Mouse (Mus musculus): ENCODE data around the gene Mia. TPM values are rescaled to one million over a fixed set of nuclear protein-coding genes. Genes with fewer than 3 reads are reported as not detected.

Gene Mia
- polyA plus RNA-seq, 1 experiment from 2014 or later, result 9.7 TPM

DNA sequence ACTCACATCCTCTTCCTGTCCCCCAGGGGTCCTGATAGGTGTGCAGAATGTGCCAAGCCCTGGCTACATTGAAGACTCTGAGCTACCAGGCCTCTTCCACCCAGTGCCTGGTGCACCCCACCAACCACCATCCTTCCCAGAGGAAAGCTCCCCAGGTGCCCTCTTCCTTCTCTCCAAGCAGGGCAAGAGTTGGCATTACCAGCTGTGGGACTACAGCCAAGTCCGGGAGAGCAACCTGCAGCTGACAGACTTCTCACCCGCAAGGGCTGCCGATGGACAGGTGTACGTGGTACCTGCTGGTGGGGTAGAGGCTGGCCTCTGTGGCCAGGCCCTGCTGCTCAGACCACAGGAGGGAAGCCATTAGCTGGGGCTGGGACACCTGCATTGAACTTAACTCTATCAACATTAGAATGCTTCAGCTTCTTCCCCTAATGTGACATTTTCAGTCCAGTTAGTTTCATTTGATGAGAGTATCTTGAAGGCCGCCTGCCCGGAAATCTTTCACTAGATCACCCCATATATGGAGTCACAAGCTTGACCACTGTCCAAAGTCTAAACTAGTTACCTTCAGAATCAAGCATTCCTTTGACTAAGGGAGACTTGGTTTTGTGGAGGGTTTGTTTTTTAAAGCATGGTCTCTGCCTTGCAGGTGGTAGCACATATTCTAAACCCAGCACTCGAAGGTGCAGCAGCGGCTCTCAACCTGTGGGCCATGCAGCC is 22.9 kb upstream of the Mia start:
- ATAC-seq (ENCODE audit: low read depth), result no peak
- Histone ChIP-seq H3K4me2 (no peak overlapping the region), H3K4me1 (replicated peaks) (no peaks in the 10 kb centered on the region), H3K9ac (no peak overlapping the region), H3K36me3 (peaks cover 74% of the 10 kb centered on the region), H3K4me3 (no peak overlapping the region), H3K27ac (replicated peaks) (no peak overlapping the region), H3K27me3 (no peaks in the 10 kb centered on the region), H3K9me3 (no peaks in the 10 kb centered on the region)
- WGBS, result 97% methylated on average over 8 of the region's 8 CpGs

- no peak overlapping the region for H3K4me2 ChIP-seq
- ATAC-seq (ENCODE audit: low read depth), result no peak
- WGBS, result 88% methylated on average over 8 of the region's 8 CpGs
- H3K27me3 ChIP-seq, result no peaks in the 10 kb centered on the region
- H3K27ac ChIP-seq (replicated peaks), result no peak overlapping the region
- H3K4me3 ChIP-seq, result no peak overlapping the region
- H3K9me3 ChIP-seq, result no peaks in the 10 kb centered on the region
- peaks cover 31% of the 10 kb centered on the region for H3K36me3 ChIP-seq
- no peak overlapping the region for H3K9ac ChIP-seq
- H3K4me1 ChIP-seq (replicated peaks), result peaks cover 15% of the 10 kb centered on the region
These were observed 17.8 kb upstream of the Mia start for GRCm38 (mm10) chr7:27198779-27199178.

GRCm38 (mm10) chr7:27198355-27198754 is 17.4 kb upstream of the Mia start:
- no peaks in the 10 kb centered on the region for H3K27me3 ChIP-seq
- H3K4me3 ChIP-seq, result no peak overlapping the region
- no peak overlapping the region for H3K9ac ChIP-seq
- ATAC-seq (ENCODE audit: low read depth), result no peak
- H3K27ac ChIP-seq (replicated peaks), result no peak overlapping the region
- peaks cover 31% of the 10 kb centered on the region for H3K36me3 ChIP-seq
- H3K4me2 ChIP-seq, result no peak overlapping the region
- H3K9me3 ChIP-seq, result no peaks in the 10 kb centered on the region
- H3K4me1 ChIP-seq (replicated peaks), result peaks cover 19% of the 10 kb centered on the region

GRCm38 (mm10) chr7:27197634-27198033 is 16.7 kb upstream of the Mia start:
- peaks cover 24% of the 10 kb centered on the region for H3K4me1 ChIP-seq (replicated peaks)
- no peak overlapping the region for H3K4me2 ChIP-seq
- H3K27ac ChIP-seq (replicated peaks), result no peak overlapping the region
- 95% methylated on average over 8 of the region's 8 CpGs for WGBS
- H3K4me3 ChIP-seq, result no peak overlapping the region
- H3K27me3 ChIP-seq, result no peaks in the 10 kb centered on the region
- H3K36me3 ChIP-seq, result peaks cover 31% of the 10 kb centered on the region
- no peak overlapping the region for H3K9ac ChIP-seq
- no peaks in the 10 kb centered on the region for H3K9me3 ChIP-seq
- ATAC-seq (ENCODE audit: low read depth), result no peak

DNA sequence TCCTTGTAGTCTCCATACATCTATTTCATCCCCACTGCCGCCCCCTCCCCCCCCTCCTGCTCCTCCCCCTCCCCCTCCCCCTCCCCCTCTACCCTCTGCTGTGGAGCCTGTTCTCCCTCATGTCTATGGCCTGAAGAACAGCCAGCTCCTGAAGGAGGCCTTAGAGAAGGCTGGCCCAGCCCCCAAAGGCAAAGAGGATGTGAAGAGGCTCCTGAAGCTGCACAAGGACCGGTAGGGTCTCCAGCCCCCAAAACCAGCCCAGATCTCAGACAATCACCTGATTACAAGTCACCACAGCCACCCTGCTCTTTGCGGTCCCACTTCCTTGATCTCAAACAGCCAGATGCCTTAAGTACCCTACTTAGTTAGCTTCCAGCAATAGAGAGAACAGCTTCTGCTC is 16.2 kb upstream of the Mia start:
- no peak overlapping the region for H3K4me3 ChIP-seq
- no peak overlapping the region for H3K27ac ChIP-seq (replicated peaks)
- no peak overlapping the region for H3K9ac ChIP-seq
- no peak overlapping the region for H3K4me2 ChIP-seq
- 83% methylated on average over 3 of the region's 3 CpGs for WGBS
- H3K9me3 ChIP-seq, result no peaks in the 10 kb centered on the region
- no peak for ATAC-seq (ENCODE audit: low read depth)
- peaks cover 24% of the 10 kb centered on the region for H3K4me1 ChIP-seq (replicated peaks)
- H3K36me3 ChIP-seq, result peaks cover 31% of the 10 kb centered on the region
- no peaks in the 10 kb centered on the region for H3K27me3 ChIP-seq

DNA sequence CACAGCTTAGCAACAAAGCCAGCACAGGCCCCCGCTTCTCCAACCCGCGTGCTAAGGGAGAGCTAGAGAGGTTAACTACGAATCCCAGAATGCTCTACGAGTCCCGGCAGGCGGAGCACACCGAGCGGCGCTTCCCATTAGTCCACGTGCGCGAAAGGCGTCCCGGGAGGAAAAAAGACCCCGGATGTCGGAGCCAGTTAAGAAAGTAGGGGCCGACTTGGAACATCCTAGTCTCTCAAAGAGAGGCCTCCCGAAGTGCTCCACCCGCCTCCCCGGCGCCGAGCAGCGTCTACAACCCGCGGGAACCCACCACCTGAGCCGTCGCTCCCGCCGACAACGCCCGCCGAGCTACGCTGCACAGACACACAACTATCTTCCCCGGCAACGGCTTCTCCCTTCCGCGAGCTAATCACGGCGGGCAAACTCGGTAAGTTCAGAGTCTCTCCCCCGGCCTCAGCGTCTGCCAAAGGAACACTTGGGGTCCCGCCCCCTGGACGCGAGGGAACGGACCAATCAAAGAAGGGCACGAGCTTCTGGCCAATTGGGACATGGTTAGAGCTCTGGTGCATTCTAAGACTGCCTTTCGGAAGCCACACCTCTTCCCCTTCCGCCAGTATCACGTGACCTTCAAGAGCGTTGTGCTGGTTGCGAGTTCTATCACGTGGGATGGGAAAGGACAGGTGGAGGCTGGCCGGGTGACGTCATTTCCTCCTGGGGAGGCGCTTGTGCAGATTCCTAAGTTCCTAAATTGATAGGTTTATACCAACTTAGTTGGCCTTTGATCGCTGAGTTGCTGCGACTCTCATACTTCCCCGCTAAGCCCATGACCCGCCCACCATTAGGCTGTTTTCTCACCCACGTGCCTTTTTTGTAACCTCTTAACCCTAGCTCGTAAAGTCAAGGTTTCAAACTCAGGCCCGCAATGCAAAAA is 15.0 kb upstream of the Mia start, which contains the start of the genes BC024978 and Snrpa:
TSS of gene BC024978 (plus strand) at position 101 of the 931 bp plus-strand sequence.
TSS of gene Snrpa (minus strand) at position 591 of the 931 bp plus-strand sequence.
- H3K4me3 ChIP-seq, result peak within 1 kb of the TSS; percentile 87
- H3K27me3 ChIP-seq, result no peaks in the 10 kb centered on the region
- ATAC-seq (ENCODE audit: low read depth), result peak; percentile 99
- H3K9ac ChIP-seq, result peak within 1 kb of the TSS; percentile 82
- peak within 1 kb of the TSS; percentile 86 for H3K4me2 ChIP-seq
- H3K36me3 ChIP-seq, result peaks cover 34% of the 10 kb centered on the region
- H3K27ac ChIP-seq (replicated peaks), result peak within 1 kb of the TSS; percentile 96
- no peaks in the 10 kb centered on the region for H3K9me3 ChIP-seq
- H3K4me1 ChIP-seq (replicated peaks), result peaks cover 24% of the 10 kb centered on the region
- under 1% methylated on average over 64 of the region's 64 CpGs for WGBS

DNA sequence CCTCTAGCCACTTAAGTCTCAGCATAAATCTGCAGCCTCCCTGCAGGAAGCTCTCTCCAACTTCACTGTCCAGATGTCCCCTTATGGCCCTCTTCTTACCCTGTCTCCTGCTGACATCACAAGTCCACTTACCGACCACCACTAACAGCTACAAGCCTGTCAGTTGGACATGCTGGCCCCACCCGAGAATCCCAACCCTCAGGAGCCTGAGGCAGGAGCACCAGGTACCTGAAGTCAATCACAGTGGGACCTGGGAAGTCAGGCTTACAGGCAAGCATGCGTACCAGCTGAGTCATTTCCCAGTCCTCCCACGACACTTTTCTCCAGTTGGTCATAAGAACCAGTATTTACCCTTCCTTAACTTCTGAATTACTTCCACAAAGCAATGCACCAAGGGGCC is 12.8 kb upstream of the Mia start:
- 88% methylated on average over 4 of the region's 4 CpGs for WGBS
- H3K36me3 ChIP-seq, result peaks cover 54% of the 10 kb centered on the region
- H3K4me2 ChIP-seq, result peak overlapping the region; percentile 86
- no peaks in the 10 kb centered on the region for H3K27me3 ChIP-seq
- peak overlapping the region; percentile 51 for H3K9ac ChIP-seq
- no peaks in the 10 kb centered on the region for H3K9me3 ChIP-seq
- H3K4me3 ChIP-seq, result peak overlapping the region; percentile 87; the same call in 1 of the 2 replicates
- peaks cover 24% of the 10 kb centered on the region for H3K4me1 ChIP-seq (replicated peaks)
- H3K27ac ChIP-seq (replicated peaks), result no peak overlapping the region
- no peak for ATAC-seq (ENCODE audit: low read depth)

DNA sequence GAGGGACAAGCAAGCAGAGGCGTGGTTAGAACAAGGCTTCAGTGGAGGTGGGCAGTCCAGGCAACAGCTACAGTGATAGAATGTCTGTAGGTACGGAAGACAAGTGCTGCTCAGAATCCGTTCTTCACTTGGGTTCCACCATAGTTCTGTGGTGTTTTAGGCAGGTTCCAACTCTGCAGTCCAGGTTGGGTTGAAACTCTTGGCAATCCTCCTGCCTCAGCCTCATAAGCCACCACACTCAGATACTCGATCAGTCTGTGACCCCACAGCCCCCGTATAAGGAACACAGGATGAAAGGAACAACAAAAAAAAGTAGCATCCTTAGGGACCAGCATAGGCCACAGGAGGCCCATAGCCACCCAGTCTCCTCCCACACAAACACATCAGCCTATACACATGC is 11.5 kb upstream of the Mia start:
- Histone ChIP-seq H3K4me3 (no peak overlapping the region), H3K4me1 (replicated peaks) (peaks cover 24% of the 10 kb centered on the region), H3K9me3 (no peaks in the 10 kb centered on the region), H3K4me2 (no peak overlapping the region), H3K27ac (replicated peaks) (no peak overlapping the region), H3K27me3 (no peaks in the 10 kb centered on the region), H3K36me3 (peaks cover 67% of the 10 kb centered on the region), H3K9ac (no peak overlapping the region)
- no peak for ATAC-seq (ENCODE audit: low read depth)
- WGBS, result 96% methylated on average over 5 of the region's 5 CpGs

- H3K9ac ChIP-seq, result no peak overlapping the region
- no peaks in the 10 kb centered on the region for H3K27me3 ChIP-seq
- no peak overlapping the region for H3K27ac ChIP-seq (replicated peaks)
These were observed 8.4 kb upstream of the Mia start for GRCm38 (mm10) chr7:27189271-27189931.

DNA sequence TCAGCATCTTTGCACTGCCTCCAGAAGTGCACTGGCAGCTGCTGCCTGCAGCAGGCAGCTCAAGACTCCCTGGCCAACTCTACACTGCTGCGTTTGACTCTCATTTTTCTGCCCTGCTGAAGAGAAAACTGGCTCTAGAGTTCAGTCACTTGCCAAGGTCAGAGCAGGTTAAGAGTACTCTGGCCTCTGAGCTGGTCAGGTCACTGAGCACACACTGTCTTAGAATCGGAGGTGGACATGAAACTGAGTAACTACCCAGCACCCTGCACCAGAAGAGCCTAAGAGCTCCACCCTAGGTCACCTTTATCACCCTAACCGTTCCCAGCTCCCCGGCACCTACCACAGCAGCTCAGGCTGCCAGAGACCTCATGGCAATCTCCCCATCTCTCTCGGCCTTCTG is 5.0 kb upstream of the Mia start:
- Histone ChIP-seq H3K27ac (replicated peaks) (no peak overlapping the region), H3K4me2 (no peak overlapping the region), H3K36me3 (peaks cover 81% of the 10 kb centered on the region), H3K9ac (no peak overlapping the region), H3K4me1 (replicated peaks) (no peaks in the 10 kb centered on the region; the same call in 1 of the 2 replicates), H3K4me3 (no peak overlapping the region), H3K9me3 (no peaks in the 10 kb centered on the region), H3K27me3 (no peaks in the 10 kb centered on the region)
- WGBS, result 93% methylated on average over 5 of the region's 5 CpGs
- no peak for ATAC-seq (ENCODE audit: low read depth)

More at GRCm38 (mm10) chr7:27189271-27189931, 8.4 kb upstream of the Mia start:
- no peaks in the 10 kb centered on the region for H3K9me3 ChIP-seq
- H3K36me3 ChIP-seq, result peaks cover 97% of the 10 kb centered on the region
- 0 out of 2 replicates have a peak, but pooled peaks have one; percentile 12 for ATAC-seq (ENCODE audit: low read depth)
- H3K4me2 ChIP-seq, result no peak overlapping the region
- H3K4me3 ChIP-seq, result no peak overlapping the region
- H3K4me1 ChIP-seq (replicated peaks), result peaks cover 15% of the 10 kb centered on the region
- 89% methylated on average over 10 of the region's 10 CpGs for WGBS

DNA sequence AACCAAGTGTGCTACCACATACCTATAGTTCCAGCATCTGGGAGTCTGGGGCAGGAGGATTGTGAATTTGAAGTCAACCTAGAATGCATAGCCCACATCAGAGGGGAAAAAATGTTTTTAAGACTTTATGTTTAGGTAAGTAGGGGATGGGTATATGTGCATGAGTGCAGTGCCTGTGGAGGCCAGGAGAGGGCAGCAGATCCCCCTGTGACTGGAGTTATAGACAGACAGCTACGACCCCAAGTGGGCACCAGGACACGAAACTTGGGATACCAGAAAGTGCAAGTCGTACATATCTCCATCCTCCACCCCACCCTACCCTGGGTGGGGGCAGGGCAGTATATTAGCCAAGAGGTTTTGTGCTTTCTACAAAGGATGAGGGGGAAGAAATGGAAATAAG is 4.0 kb upstream of the Mia start:
- 70% methylated on average over 3 of the region's 3 CpGs for WGBS
- Histone ChIP-seq H3K4me2 (no peak overlapping the region), H3K36me3 (peaks cover 71% of the 10 kb centered on the region), H3K9me3 (no peaks in the 10 kb centered on the region), H3K27me3 (no peaks in the 10 kb centered on the region), H3K4me1 (replicated peaks) (peaks cover 8% of the 10 kb centered on the region), H3K27ac (replicated peaks) (no peak overlapping the region), H3K9ac (no peak overlapping the region), H3K4me3 (no peak overlapping the region)
- no peak for ATAC-seq (ENCODE audit: low read depth)

DNA sequence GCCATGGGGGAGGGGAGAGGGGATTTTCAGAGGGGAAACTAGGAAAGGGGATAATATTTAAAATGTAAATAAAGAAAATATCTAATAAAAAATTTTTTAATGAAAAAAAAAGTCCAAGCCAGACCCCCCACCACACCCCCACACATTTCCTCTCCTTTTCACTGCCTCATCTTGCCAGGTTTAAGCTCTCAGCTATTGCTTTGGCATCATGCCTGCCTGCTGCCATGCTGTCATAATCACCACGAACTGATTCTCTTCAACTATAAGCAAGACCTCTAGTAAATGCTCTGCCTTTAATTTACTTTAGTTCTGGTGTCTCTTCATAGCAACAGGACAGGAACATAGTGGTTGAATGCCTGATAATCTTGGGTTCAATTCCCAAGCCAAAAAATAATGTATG is 1.5 kb upstream of the Mia start:
- Histone ChIP-seq H3K36me3 (peaks cover 46% of the 10 kb centered on the region), H3K4me1 (replicated peaks) (peaks cover 25% of the 10 kb centered on the region), H3K4me3 (no peak overlapping the region), H3K4me2 (no peak overlapping the region), H3K27me3 (no peaks in the 10 kb centered on the region), H3K9me3 (no peaks in the 10 kb centered on the region), H3K9ac (no peak overlapping the region), H3K27ac (replicated peaks) (no peak overlapping the region)
- no peak for ATAC-seq (ENCODE audit: low read depth)
- WGBS, result 93% methylated on average over 1 of the region's 1 CpGs
